Mouse (Mus musculus) cortical plate, adult 2 months (tissue): ENCODE results near the gene Wnt5a. TPM values are rescaled to one million over a fixed set of nuclear protein-coding genes. Genes with fewer than 3 reads are reported as not detected.

Experiments used
- H3K27ac ChIP-seq: fragments of 200-500 bp; 2 replicates; pipeline ENCODE4 v1.5.1; 2012; ENCODE audit warnings: low read length, control low read depth, inconsistent platforms; ENCODE audit not compliant: insufficient read depth
- H3K4me1 ChIP-seq: fragments of 200-500 bp; 2 replicates; pipeline ENCODE4 v1.6.1; 2011; ENCODE audit warnings: low read length; ENCODE audit not compliant: control insufficient read depth, insufficient read depth
- H3K4me3 ChIP-seq: fragments of 200-500 bp; 2 replicates; pipeline ENCODE4 v1.5.1; 2011; ENCODE audit warnings: mild to moderate bottlenecking, low read length, control low read depth; ENCODE audit not compliant: insufficient read depth
- CTCF ChIP-seq: fragments of 200-500 bp; IDR thresholded peaks from 2 replicates; pipeline ENCODE4 v1.5.1; 2011; ENCODE audit warnings: mild to moderate bottlenecking, control low read depth, low read length; ENCODE audit not compliant: insufficient read depth; ENCODE audit errors: extremely low read depth
- POLR2A ChIP-seq: fragments of 200-500 bp; IDR thresholded peaks from 2 replicates; pipeline ENCODE4 v1.6.1; 2011; ENCODE audit warnings: mild to moderate bottlenecking, low read length, control low read depth; ENCODE audit not compliant: insufficient read depth; ENCODE audit errors: extremely low read depth
- polyA plus RNA-seq: library from polyadenylated mRNA; depleted of rRNA; stranded (reverse); fragments of >200 nt; gene quantifications from 2 replicates; pipeline ENCODE4 v1.2.3, GENCODE M21; 2012

Gene Wnt5a
- polyA plus RNA-seq, 1 experiment, result 5.0 TPM

DNA sequence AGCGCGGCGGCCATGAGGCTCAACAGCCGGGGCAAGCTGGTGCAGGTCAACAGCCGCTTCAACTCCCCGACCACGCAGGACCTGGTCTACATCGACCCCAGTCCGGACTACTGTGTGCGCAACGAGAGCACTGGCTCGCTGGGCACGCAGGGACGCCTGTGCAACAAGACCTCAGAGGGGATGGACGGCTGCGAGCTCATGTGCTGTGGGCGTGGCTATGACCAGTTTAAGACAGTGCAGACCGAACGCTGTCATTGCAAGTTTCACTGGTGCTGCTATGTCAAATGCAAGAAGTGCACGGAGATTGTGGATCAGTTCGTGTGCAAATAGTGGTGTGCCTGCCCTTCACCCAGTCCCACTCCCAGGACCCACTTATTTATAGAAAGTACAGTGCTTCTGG is 18.1 kb downstream of the Wnt5a start:
- H3K4me1 ChIP-seq, result no peaks in the 10 kb centered on the region
- TF ChIP-seq POLR2A, result no peak
- no peak for TF ChIP-seq CTCF
- no peak overlapping the region for H3K27ac ChIP-seq
- H3K4me3 ChIP-seq, result no peak overlapping the region

GRCm38 (mm10) chr14:28525566-28525965 is 21.0 kb downstream of the Wnt5a start:
- TF ChIP-seq POLR2A, result no peak
- TF ChIP-seq CTCF, result no peak
- H3K27ac ChIP-seq, result no peak overlapping the region

DNA sequence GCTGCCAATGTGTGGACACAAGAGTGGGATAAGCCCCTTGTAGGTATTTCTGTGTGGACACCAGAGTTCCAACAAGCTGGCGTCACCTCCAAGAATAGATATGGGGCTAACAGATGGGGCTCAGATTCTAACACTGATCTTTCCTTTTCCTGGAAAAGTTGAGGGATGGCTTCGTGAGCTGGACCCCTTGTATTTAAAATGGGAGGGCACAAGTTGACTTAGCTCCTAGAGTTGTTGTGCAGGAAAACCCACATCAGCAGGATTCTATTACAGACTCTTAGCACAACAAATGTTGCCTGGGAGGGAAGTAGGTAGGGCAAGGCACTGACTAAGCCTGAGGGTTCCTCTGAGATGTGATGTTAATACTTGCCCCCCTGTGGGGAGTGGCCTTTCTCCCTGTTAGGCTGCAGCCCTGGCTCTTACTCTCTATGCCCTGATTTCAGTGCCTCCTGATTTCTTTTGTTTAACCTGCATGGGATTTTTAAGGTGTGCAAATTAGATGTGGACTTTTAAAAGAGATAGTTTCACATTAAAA is 23.7 kb downstream of the Wnt5a start:
- H3K27ac ChIP-seq, result no peak overlapping the region
- no peaks in the 10 kb centered on the region for H3K4me1 ChIP-seq
- H3K4me3 ChIP-seq, result no peak overlapping the region
- TF ChIP-seq POLR2A (no peak), CTCF (no peak)

More at GRCm38 (mm10) chr14:28525566-28525965, 21.0 kb downstream of the Wnt5a start:
- Histone ChIP-seq H3K4me3 (no peak overlapping the region), H3K4me1 (no peaks in the 10 kb centered on the region)

GRCm38 (mm10) chr14:28531531-28531930 is 27.0 kb downstream of the Wnt5a start:
- H3K4me1 ChIP-seq, result no peaks in the 10 kb centered on the region
- H3K27ac ChIP-seq, result no peak overlapping the region
- H3K4me3 ChIP-seq, result no peak overlapping the region
- no peak for TF ChIP-seq CTCF
- no peak for TF ChIP-seq POLR2A

DNA sequence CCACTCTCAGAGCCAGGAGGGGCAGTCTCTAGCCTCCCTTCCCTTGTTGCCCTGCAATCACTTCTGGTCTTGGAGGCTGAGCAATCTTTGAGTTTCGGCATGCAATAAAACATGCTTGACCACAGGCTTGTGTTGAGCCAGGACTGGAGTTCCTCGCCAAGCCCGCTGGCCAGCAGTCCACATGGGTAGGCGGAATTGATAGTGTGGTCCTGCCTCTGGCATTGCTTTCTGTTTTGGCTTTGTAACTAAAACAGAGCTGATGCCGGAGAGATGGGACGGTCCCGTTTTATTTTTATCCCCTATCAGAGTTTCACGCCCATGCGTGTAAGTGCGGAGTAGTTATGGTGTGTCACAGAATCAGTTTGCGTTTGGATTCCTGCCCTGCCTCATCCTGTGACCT is 28.4 kb downstream of the Wnt5a start:
- no peak for TF ChIP-seq POLR2A
- no peak for TF ChIP-seq CTCF
- H3K4me1 ChIP-seq, result no peaks in the 10 kb centered on the region
- H3K27ac ChIP-seq, result no peak overlapping the region
- H3K4me3 ChIP-seq, result no peak overlapping the region

DNA sequence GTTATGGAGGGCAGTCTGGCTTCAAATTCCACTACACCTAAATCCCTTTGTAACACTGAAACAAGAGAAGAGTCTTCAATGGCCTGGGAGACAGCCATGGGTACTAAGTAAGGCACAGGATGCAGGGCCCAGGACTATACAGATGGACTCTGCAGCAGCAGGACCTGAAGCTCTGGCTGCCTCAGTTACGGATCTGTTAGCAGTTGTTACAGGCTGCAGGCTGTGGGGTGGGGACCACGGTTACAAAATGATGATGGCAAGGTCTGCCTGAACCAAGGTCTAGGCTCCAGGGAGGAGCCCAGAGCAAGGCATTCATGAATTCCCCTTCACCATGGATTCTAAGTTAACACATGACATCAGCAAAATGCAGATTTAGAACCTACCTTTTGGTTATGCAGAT is 29.3 kb downstream of the Wnt5a start:
- TF ChIP-seq CTCF (no peak), POLR2A (no peak)
- Histone ChIP-seq H3K4me3 (no peak overlapping the region), H3K4me1 (no peaks in the 10 kb centered on the region), H3K27ac (no peak overlapping the region)

DNA sequence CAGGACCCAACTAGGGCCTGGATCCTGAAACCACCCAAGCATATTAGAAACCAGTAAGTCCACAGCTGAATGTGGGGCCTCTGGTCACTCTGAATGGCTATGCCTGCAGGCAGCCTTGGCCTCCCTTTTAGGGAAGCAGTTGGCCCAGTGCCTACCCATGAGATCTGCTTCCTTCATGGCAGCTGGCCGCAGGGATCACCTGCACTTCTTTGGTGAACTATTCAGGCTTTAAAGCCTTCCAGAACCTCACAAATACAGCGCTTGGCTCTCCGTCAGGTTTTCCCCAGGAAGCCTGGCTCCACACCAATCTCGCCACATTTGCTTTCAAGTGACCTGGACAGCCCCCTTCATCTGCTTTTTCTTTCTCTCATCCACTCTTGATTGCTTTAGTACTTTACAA is 31.3 kb downstream of the Wnt5a start:
- no peak for TF ChIP-seq POLR2A
- TF ChIP-seq CTCF, result no peak
- no peak overlapping the region for H3K4me3 ChIP-seq
- H3K27ac ChIP-seq, result no peak overlapping the region
- H3K4me1 ChIP-seq, result no peaks in the 10 kb centered on the region

- no peak overlapping the region for H3K27ac ChIP-seq
- TF ChIP-seq POLR2A (no peak), CTCF (no peak)
- H3K4me1 ChIP-seq, result no peaks in the 10 kb centered on the region
- H3K4me3 ChIP-seq, result no peak overlapping the region
Measured at GRCm38 (mm10) chr14:28539577-28539976, 35.0 kb downstream of the Wnt5a start.

GRCm38 (mm10) chr14:28542117-28542741 is 37.7 kb downstream of the Wnt5a start:
- TF ChIP-seq POLR2A (no peak), CTCF (no peak)
- no peak overlapping the region for H3K4me3 ChIP-seq
- H3K4me1 ChIP-seq, result no peaks in the 10 kb centered on the region
- no peak overlapping the region for H3K27ac ChIP-seq

- no peaks in the 10 kb centered on the region for H3K4me1 ChIP-seq
- no peak overlapping the region for H3K27ac ChIP-seq
- H3K4me3 ChIP-seq, result no peak overlapping the region
- TF ChIP-seq POLR2A (no peak), CTCF (no peak)
Measured at GRCm38 (mm10) chr14:28561861-28562260, 57.3 kb downstream of the Wnt5a start.
